Comparison of ENCODE assay signal across 12 mouse cellular contexts in the genomic region with DNA sequence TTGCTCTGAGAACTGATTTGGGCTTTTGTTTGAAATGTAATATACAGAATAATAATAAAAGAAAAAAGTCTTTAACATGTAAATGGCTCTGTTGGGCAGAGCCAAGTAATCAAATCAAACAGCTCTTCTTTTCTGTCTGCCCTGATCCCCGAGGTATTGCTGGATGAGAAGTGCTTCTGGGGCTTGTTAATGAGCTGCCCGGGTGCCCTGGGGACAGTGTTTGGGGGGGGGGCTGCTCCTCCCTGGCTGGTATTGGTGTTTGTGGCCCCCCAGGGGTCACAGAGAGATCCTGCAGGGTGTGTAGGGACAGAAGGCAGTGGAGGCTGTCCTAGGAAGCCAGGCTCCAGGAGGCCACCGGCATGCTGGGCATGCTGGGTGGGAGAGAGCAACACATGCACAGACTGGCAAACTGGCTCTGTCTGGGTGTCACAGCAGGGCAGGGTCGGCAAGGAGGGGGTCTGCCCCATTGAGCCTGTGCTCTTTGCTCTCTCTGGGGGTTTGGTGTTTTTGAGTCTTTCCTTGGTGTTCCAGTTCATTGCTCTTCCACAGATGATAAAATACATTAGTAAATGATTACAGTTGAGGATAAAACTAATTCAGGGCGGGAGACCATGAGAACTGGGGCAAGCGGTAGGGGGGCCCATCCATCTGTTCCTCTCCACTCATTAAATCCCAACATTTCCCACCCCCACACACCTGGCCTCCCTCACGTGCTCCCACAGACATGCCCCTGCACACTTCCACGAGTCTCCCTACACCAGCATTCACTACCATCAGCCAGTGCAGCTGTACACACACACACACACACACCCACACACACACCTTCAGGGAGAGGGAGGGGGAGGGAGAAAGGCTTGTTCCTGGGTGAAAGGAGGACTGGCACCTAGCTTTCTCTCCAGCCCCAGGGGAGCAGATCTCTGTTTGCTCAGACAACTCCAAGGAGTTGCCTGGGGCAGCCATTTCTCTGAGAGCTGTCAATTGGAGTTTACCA.
DNase-seq lines count a peak whose midpoint lies in the region; ATAC-seq and TF ChIP-seq lines count a peak whose summit lies in the region.
"Had no signal": no experiment of that assay in that cellular context is flagged by ENCODE, and none has a peak within 500 bp of the region (broad histone marks: within the 10 kb centered on the region; RNA-seq: fewer than 3 reads in every experiment).

No protein-coding gene starts in this region.

- H3K4me2 ChIP-seq in forebrain, embryonic 13.5 days, result no peak overlapping the region
- H3K4me2 ChIP-seq in midbrain, postnatal 0 days (ENCODE audit: low read depth, low read length, poor library complexity, severe bottlenecking), result no peak overlapping the region

- peaks cover 5% of the 10 kb centered on the region; the same call in 1 of the 2 replicates for H3K27me3 ChIP-seq in forebrain, embryonic 13.5 days
- H3K27me3 ChIP-seq in midbrain, postnatal 0 days (ENCODE audit: insufficient read depth, low read length), result no peaks in the 10 kb centered on the region

- 19% methylated on average over 8 of the region's 8 CpGs for WGBS in forebrain, embryonic 13.5 days
- 24% methylated on average over 8 of the region's 8 CpGs for WGBS in midbrain, postnatal 0 days

- 0 out of 2 replicates have a peak, but pooled peaks have one; percentile 25 for ATAC-seq in frontal cortex, adult (ENCODE audit: low TSS enrichment)
- peak; percentile 46; the same call in 1 of the 2 replicates for ATAC-seq in forebrain, embryonic 13.5 days
- peak; percentile 36; the same call in 1 of the 2 replicates for ATAC-seq in midbrain, postnatal 0 days (ENCODE audit: low FRiP score)
- ATAC-seq: activated CD4-positive, CD25-positive, alpha-beta regulatory T cell, adult 4 months had no signal

- H3K4me1 ChIP-seq in forebrain, embryonic 13.5 days, result peaks cover 29% of the 10 kb centered on the region
- H3K4me1 ChIP-seq in midbrain, postnatal 0 days (ENCODE audit: insufficient read depth, low read length), result peaks cover 11% of the 10 kb centered on the region

- H3K27ac ChIP-seq in forebrain, embryonic 13.5 days, result no peak overlapping the region; the same call in 1 of the 2 replicates
- H3K27ac ChIP-seq in midbrain, postnatal 0 days (ENCODE audit: low read depth, low read length), result no peak overlapping the region

- DNase-seq in frontal cortex, postnatal 14 days (ENCODE audit: low spot score in 2 of 2), result no peak
- DNase-seq in kidney, adult 9 months, result peak; percentile 87
- DNase-seq in midbrain, postnatal 0 days (ENCODE audit: low spot score), result no peak
- DNase-seq in gastrocnemius, postnatal 14 days, result no peak
- DNase-seq in lung, postnatal 4 days, result no peak
- no peak for DNase-seq in ovary, postnatal 10 days (ENCODE audit: low spot score)
- DNase-seq: gastrocnemius, postnatal 25 days; lung, postnatal 36 days; thymus, postnatal 14 days had no signal

- intact Hi-C loops in gastrocnemius, postnatal 14 days (cut with DNase I; ENCODE audit: low total_unique reads), result no loop called here

- no peak overlapping the region for H3K4me3 ChIP-seq in forebrain, embryonic 13.5 days
- H3K4me3 ChIP-seq in midbrain, postnatal 0 days (ENCODE audit: low read depth, low read length), result no peak overlapping the region

- peak overlapping the region; percentile 8; the same call in 1 of the 2 replicates for H3K9ac ChIP-seq in forebrain, embryonic 13.5 days
- no peak overlapping the region for H3K9ac ChIP-seq in midbrain, postnatal 0 days (replicated peaks; ENCODE audit: low read length, poor library complexity, severe bottlenecking)

- no peaks in the 10 kb centered on the region for H3K9me3 ChIP-seq in forebrain, embryonic 13.5 days (replicated peaks)
- H3K9me3 ChIP-seq in midbrain, postnatal 0 days (ENCODE audit: low read length), result no peaks in the 10 kb centered on the region

- no peaks in the 10 kb centered on the region for H3K36me3 ChIP-seq in forebrain, embryonic 13.5 days (ENCODE audit: poor library complexity, severe bottlenecking)
- no peaks in the 10 kb centered on the region for H3K36me3 ChIP-seq in midbrain, postnatal 0 days (ENCODE audit: insufficient read depth, low read length)

- TF ChIP-seq CTCF in midbrain, postnatal 0 days (IDR thresholded peaks at IDR 0.05), result no peak
